Mouse (Mus musculus) MEL-GATA-1-ER (cell line): Measurements from ENCODE around the gene H2-M10.2.

Source experiments
- DNase-seq: peaks from one replicate; pipeline ENCODE4 v3.0.0-alpha.2; 2012; ENCODE audit warnings: low read depth; ENCODE audit errors: extremely low read depth

Gene H2-M10.2

DNA sequence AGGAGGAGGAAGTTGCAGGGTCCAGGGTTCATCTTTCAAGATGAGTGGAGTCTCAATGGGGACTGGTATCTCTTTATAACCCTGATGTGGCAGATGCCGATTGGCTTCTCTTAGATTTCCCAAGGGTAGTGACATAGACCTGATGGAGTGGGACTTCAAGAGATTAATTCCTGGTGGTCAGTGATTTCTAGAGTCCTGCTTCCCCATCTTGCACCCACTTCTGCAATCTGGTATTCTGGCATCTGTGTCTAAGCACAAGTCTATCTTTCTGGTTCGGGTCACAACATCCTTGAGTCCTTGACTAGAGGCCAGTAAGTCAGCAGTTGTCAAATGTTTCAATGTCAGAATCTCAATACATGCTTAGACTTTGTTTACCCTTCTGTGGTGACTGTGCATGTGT, at the start of gene H2-M10.2:
Gene H2-M10.2 (minus strand): TSS at position 101 of the 400 bp plus-strand sequence.
- no peak for DNase-seq

DNA sequence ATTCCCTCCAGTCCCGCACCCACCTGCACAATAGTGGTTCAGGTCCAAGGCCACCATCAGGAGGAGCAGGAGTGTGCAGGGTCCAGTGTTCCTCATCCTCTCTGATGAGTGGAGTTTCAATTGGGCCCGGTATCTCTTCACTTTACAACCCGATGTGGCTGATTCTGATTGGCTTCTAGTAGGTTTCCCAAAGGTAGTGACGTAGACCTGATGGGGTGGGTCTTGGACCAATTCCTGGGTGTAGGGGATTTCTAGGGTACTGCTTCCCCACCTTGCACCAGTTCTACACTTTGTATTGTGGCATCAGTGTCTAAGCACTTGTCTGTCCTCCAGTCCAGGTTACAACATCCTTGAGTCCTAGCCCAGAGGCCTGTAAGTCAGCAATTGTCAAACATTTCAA, 39.8 kb upstream of the H2-M10.2 start, which contains the start of gene H2-M10.1:
Gene H2-M10.1 (minus strand): TSS at position 101 of the 400 bp plus-strand sequence.
- DNase-seq: no peak

GRCm38 (mm10) chr17:36315689-36316253, 29.5 kb upstream of the H2-M10.2 start:
- DNase-seq: no peak

GRCm38 (mm10) chr17:36315041-36315688, 28.9 kb upstream of the H2-M10.2 start:
- no peak for DNase-seq

DNA sequence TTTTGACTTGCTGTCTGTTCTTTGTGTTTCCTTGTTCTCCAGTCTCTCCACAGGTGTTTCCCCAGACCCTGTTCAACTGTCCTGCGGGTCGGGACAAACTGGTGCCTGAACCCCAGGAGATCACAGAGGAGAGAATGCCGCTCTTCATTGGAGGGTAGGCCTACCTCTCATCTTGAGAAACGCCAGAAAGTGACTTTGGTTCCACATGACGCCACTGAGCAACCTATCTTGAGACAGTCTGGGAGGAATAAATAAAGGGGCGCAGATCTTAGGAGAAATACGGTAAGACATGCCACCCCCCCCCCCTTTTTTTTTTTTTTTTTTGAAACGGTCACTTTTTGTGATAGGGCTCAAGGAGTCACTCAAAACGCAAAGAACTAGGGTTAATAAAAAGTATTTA, 28.2 kb upstream of the H2-M10.2 start:
- DNase-seq: no peak

- DNase-seq: no peak
Observed at GRCm38 (mm10) chr17:36309293-36309692, 23.0 kb upstream of the H2-M10.2 start.

- DNase-seq: peak; percentile 16
Observed at GRCm38 (mm10) chr17:36308855-36309254, 22.6 kb upstream of the H2-M10.2 start.

DNA sequence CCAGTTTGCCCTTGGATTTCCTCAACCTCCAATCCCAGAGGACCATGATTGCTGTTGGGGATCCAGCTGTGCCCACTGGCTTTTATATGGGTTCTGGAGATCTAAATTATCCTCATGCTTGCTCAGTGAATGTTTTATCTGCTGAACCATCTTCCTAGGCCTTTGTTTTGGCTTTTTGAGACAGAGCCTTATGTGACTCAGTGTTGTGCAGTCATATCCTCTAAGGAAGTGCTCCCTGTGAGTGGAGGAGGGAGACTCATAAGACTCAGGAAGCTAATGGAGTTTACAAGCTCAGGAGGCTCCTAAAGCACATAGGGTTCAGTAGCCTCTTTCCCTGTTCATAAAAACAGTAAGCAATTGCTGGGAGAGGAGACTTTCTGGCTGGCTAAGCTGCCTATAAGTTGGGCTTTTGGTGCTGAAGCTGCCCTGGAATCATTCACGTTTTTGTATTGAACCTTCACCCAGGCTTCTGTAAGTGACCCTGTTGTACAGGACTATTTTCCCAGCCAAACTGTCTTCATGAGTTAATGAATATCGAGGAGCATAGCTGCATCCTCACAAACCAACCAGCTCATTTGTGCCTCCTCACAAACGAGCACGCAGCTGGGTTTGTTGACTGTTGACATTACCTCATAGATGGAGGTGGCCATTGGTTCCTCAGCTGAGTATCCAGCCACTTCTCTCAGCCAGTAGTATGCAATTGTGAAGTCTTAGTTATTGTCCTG, 4.6 kb downstream of the H2-M10.2 start:
- DNase-seq: no peak

- DNase-seq: no peak
Observed at GRCm38 (mm10) chr17:36274776-36275175, 11.5 kb downstream of the H2-M10.2 start.

GRCm38 (mm10) chr17:36273796-36274195, 12.5 kb downstream of the H2-M10.2 start:
- no peak for DNase-seq

DNA sequence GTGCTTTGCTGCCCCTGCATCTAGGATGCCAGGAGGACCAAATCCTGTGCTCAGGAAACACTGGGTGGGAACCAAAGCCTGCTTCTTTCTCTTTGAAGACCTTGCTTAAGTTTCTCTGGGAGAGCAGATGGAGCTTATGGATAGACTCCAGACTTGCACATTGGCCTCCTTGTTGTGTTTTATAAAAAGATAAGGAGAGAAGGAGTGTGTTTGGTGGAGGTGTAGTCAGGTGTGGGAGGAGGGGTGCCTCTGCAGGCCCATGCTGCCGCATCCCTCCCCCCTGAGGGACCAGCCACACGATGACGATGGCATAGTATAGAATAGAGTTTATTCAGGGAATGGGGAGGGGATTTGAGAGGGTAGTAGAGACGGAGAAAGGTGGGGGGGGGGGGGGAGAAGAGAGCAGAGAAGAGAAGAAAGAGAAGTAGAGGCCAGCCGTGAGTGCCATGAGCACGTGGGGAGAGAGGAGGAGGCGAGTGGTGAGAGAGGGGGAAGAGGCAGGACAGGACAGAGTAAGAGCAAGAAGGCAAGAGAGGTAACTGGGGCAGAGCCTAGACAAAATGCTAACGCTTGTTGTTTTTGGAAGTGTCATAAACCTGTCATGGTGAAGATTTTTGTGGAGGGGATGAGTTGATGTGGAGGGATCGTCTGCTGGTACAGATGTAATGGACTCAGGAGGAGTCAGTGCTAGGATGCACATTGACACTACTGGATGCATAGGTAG, 13.5 kb downstream of the H2-M10.2 start:
- no peak for DNase-seq

DNA sequence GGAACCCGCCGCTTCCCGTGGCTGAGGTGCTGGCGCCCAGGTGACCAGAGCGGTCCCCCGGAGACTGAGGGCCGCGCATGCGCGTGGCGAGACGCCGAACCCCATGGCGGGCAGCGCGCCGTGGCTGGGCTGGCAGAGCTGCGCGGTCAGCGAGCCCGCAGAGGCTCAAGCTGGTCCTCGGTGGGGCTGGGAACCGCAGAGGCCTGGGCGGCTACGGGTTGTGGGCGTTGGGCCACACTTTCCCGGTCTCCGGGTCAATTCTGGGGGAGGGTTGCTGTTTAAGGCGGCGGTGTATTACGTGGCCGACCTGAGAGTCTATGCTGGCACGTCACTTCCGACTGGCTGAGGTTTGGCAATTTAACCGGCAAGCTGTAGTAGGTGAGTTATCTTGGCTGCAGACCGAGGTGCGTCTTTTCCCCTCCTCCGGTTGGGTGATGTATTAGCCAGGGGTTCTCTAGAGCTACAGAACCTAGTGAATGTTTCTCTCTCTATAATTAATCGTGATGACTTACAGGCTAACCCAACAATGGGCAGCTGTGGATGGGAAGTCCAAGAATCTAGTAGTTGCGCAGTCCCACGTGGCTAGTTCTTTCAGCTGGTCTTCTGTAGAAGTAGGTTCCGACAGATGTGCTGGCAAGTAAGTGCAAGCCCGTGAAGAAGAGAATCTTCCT, 14.6 kb downstream of the H2-M10.2 start, which contains the start of gene Trim39:
Gene Trim39 (minus strand): TSS at position 662 of the 671 bp plus-strand sequence.
- DNase-seq: peak; percentile 78

DNA sequence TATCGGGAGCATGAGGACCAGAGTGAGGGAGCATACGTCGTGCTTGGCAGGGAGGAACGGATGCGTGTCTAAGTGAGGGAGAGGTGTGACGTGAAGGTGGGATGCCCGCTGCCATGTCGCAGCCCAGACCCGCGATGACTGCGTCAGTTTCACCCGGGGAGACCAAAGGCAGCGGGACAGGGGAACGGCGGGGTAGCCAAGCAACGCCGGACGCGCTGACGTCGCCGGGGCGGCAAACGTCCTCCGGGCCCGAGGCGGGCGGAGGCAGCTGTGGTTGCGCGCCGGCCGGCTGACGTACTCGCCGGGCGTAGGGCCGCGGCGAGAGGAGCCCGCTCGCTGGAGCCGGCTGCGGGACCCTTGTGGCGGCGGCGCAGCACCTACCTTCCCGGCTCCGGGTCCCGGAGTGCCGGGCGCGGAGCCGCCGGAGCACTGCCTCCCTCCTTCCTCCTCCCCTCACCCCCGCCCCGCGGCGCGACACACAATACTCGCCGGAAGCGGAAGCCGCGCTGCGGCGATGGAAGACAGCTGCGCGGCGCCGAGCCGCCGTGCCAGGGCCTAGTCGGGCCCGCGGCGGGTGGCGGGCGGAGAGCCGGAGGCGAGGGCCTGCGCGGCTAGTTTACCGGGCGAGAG, 15.2 kb downstream of the H2-M10.2 start:
- no peak for DNase-seq

DNA sequence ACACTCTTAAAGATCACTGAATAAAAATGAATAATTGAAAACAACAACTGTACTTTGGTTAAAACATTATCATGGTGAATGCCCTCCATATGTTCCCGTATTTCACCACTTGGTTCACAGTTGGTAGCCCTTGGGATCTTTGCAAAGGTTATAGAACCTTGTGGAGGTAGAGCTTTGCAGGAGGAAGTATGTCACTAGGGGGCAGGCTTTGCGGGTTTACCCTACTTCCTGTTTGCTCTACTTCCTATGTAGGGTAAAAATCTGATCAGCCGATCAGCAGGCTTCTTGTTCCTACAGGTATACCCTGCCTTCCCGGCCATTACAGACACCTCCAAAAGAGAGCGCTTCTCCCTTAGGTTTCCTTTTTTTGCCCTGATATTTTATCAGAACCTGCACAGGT, 20.5 kb downstream of the H2-M10.2 start:
- no peak for DNase-seq

- no peak for DNase-seq
Observed at GRCm38 (mm10) chr17:36264273-36264925, 21.9 kb downstream of the H2-M10.2 start.

DNA sequence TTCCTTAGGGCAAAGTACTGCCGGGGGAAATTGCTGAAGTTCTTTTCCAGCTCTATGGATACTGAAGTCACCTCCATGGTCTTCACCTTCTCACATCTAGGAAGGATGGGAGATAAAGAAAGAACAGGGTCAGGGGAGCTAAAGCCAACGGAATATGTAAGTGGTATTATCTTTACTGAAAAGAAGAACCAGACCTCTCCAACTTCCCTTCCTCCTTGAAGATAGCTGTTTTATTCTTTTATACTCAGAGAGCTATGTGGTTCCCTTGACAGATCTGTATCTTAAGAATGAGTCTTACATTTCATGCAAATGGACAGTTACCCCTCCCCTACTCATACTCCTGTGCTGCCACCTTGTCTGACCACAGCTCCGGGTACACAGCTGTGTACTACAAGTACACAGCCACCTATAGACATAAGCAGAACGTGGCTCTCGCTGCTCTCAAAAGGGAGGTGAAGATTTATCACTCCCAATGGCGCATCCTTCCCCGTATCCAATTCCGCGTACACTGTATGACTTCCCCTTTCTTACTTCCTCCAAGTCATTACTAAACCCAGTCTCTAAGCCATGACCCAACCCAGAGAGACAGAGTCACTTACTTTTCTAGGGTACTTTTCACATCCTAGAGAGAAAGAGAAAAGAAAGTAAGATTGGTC, 24.7 kb downstream of the H2-M10.2 start:
- peak; percentile 94 for DNase-seq

GRCm38 (mm10) chr17:36257969-36258368, 28.3 kb downstream of the H2-M10.2 start, which contains the start of gene Rpp21:
Rpp21 (minus strand) TSS chr17:36258069.
- no peak for DNase-seq

GRCm38 (mm10) chr17:36257241-36257947, 28.9 kb downstream of the H2-M10.2 start:
- DNase-seq: no peak

- DNase-seq: no peak
Observed at GRCm38 (mm10) chr17:36253087-36253600, 33.1 kb downstream of the H2-M10.2 start.
